Mouse (Mus musculus): ENCODE results near the gene Kitl. TPM values are rescaled to one million over a fixed set of nuclear protein-coding genes. Genes with fewer than 3 reads are reported as not detected.

Gene Kitl
- polyA plus RNA-seq, 1 experiment from 2014 or later, result 17.7 TPM

- DNase-seq (ENCODE audit: low spot score) (no peak), ATAC-seq (ENCODE audit: insufficient read depth, low FRiP score, low TSS enrichment) (no peak)
- peaks cover 10% of the 10 kb centered on the region for H3K27me3 ChIP-seq (ENCODE audit: control insufficient read depth, insufficient read depth, low read length)
- H3K36me3 ChIP-seq (ENCODE audit: control insufficient read depth, insufficient read depth, low read length), result no peaks in the 10 kb centered on the region
- no peak overlapping the region for H3K4me3 ChIP-seq (ENCODE audit: low read depth, low read length)
- no peak overlapping the region for H3K9ac ChIP-seq (ENCODE audit: low read length)
- H3K9me3 ChIP-seq (ENCODE audit: control insufficient read depth, low read length), result no peaks in the 10 kb centered on the region
- H3K4me2 ChIP-seq (ENCODE audit: low read depth), result no peak overlapping the region
- peaks cover 12% of the 10 kb centered on the region for H3K4me1 ChIP-seq (ENCODE audit: control insufficient read depth, insufficient read depth, low read length)
- WGBS, result 54% methylated on average over 17 of the region's 17 CpGs
- H3K27ac ChIP-seq (ENCODE audit: low read depth, low read length), result no peak overlapping the region
Observed at GRCm38 (mm10) chr10:100019246-100020195, 4.1 kb downstream of the Kitl start.

- Histone ChIP-seq H3K4me2 (ENCODE audit: low read depth) (no peak overlapping the region), H3K4me1 (ENCODE audit: control insufficient read depth, insufficient read depth, low read length) (peaks cover 8% of the 10 kb centered on the region), H3K27me3 (ENCODE audit: control insufficient read depth, insufficient read depth, low read length) (peaks cover 2% of the 10 kb centered on the region), H3K4me3 (ENCODE audit: low read depth, low read length) (no peak overlapping the region), H3K27ac (ENCODE audit: low read depth, low read length) (no peak overlapping the region), H3K9me3 (ENCODE audit: control insufficient read depth, low read length) (no peaks in the 10 kb centered on the region), H3K36me3 (ENCODE audit: control insufficient read depth, insufficient read depth, low read length) (no peaks in the 10 kb centered on the region), H3K9ac (ENCODE audit: low read length) (no peak overlapping the region)
- peak; percentile 29; the same call in 1 of the 2 replicates for ATAC-seq (ENCODE audit: insufficient read depth, low FRiP score, low TSS enrichment)
- DNase-seq (ENCODE audit: low spot score), result peak; percentile 22
- WGBS, result 25% methylated on average over 11 of the region's 11 CpGs
Observed at GRCm38 (mm10) chr10:100022090-100022834, 6.8 kb downstream of the Kitl start.

GRCm38 (mm10) chr10:100022835-100023093, 7.3 kb downstream of the Kitl start:
- Histone ChIP-seq H3K4me1 (ENCODE audit: control insufficient read depth, insufficient read depth, low read length) (peaks cover 3% of the 10 kb centered on the region), H3K4me2 (ENCODE audit: low read depth) (no peak overlapping the region), H3K27me3 (ENCODE audit: control insufficient read depth, insufficient read depth, low read length) (no peaks in the 10 kb centered on the region), H3K9ac (ENCODE audit: low read length) (no peak overlapping the region), H3K36me3 (ENCODE audit: control insufficient read depth, insufficient read depth, low read length) (no peaks in the 10 kb centered on the region), H3K9me3 (ENCODE audit: control insufficient read depth, low read length) (no peaks in the 10 kb centered on the region), H3K27ac (ENCODE audit: low read depth, low read length) (no peak overlapping the region), H3K4me3 (ENCODE audit: low read depth, low read length) (no peak overlapping the region)
- ATAC-seq (ENCODE audit: insufficient read depth, low FRiP score, low TSS enrichment), result no peak
- no peak for DNase-seq (ENCODE audit: low spot score)
- WGBS, result 44% methylated on average over 1 of the region's 1 CpGs

GRCm38 (mm10) chr10:100025665-100026064, 10.2 kb downstream of the Kitl start:
- 75% methylated on average over 8 of the region's 8 CpGs for WGBS
- Histone ChIP-seq H3K4me1 (ENCODE audit: control insufficient read depth, insufficient read depth, low read length) (no peaks in the 10 kb centered on the region), H3K27ac (ENCODE audit: low read depth, low read length) (no peak overlapping the region), H3K9ac (ENCODE audit: low read length) (no peak overlapping the region), H3K27me3 (ENCODE audit: control insufficient read depth, insufficient read depth, low read length) (no peaks in the 10 kb centered on the region), H3K9me3 (ENCODE audit: control insufficient read depth, low read length) (no peaks in the 10 kb centered on the region), H3K4me2 (ENCODE audit: low read depth) (no peak overlapping the region), H3K36me3 (ENCODE audit: control insufficient read depth, insufficient read depth, low read length) (no peaks in the 10 kb centered on the region), H3K4me3 (ENCODE audit: low read depth, low read length) (no peak overlapping the region)
- no peak for ATAC-seq (ENCODE audit: insufficient read depth, low FRiP score, low TSS enrichment)
- DNase-seq (ENCODE audit: low spot score), result no peak

GRCm38 (mm10) chr10:100026778-100027177, 11.3 kb downstream of the Kitl start:
- Histone ChIP-seq H3K27me3 (ENCODE audit: control insufficient read depth, insufficient read depth, low read length) (no peaks in the 10 kb centered on the region), H3K4me1 (ENCODE audit: control insufficient read depth, insufficient read depth, low read length) (no peaks in the 10 kb centered on the region; the same call in 1 of the 2 replicates), H3K9ac (ENCODE audit: low read length) (no peak overlapping the region), H3K4me3 (ENCODE audit: low read depth, low read length) (no peak overlapping the region), H3K4me2 (ENCODE audit: low read depth) (no peak overlapping the region), H3K9me3 (ENCODE audit: control insufficient read depth, low read length) (no peaks in the 10 kb centered on the region), H3K36me3 (ENCODE audit: control insufficient read depth, insufficient read depth, low read length) (no peaks in the 10 kb centered on the region), H3K27ac (ENCODE audit: low read depth, low read length) (no peak overlapping the region)
- no peak for DNase-seq (ENCODE audit: low spot score)
- ATAC-seq (ENCODE audit: insufficient read depth, low FRiP score, low TSS enrichment), result no peak
- WGBS, result 88% methylated on average over 1 of the region's 1 CpGs

GRCm38 (mm10) chr10:100030385-100030784, 15.0 kb downstream of the Kitl start:
- no peaks in the 10 kb centered on the region for H3K27me3 ChIP-seq (ENCODE audit: control insufficient read depth, insufficient read depth, low read length)
- no peak overlapping the region for H3K27ac ChIP-seq (ENCODE audit: low read depth, low read length)
- no peaks in the 10 kb centered on the region for H3K36me3 ChIP-seq (ENCODE audit: control insufficient read depth, insufficient read depth, low read length)
- WGBS, result 81% methylated on average over 5 of the region's 5 CpGs
- ATAC-seq (ENCODE audit: insufficient read depth, low FRiP score, low TSS enrichment) (no peak), DNase-seq (ENCODE audit: low spot score) (no peak)
- no peak overlapping the region for H3K4me3 ChIP-seq (ENCODE audit: low read depth, low read length)
- no peak overlapping the region for H3K4me2 ChIP-seq (ENCODE audit: low read depth)
- no peaks in the 10 kb centered on the region for H3K9me3 ChIP-seq (ENCODE audit: control insufficient read depth, low read length)
- no peak overlapping the region for H3K9ac ChIP-seq (ENCODE audit: low read length)
- no peaks in the 10 kb centered on the region; the same call in 1 of the 2 replicates for H3K4me1 ChIP-seq (ENCODE audit: control insufficient read depth, insufficient read depth, low read length)

- no peak for ATAC-seq (ENCODE audit: insufficient read depth, low FRiP score, low TSS enrichment)
- Histone ChIP-seq H3K4me3 (ENCODE audit: low read depth, low read length) (no peak overlapping the region), H3K9ac (ENCODE audit: low read length) (no peak overlapping the region), H3K9me3 (ENCODE audit: control insufficient read depth, low read length) (no peaks in the 10 kb centered on the region), H3K4me1 (ENCODE audit: control insufficient read depth, insufficient read depth, low read length) (no peaks in the 10 kb centered on the region; the same call in 1 of the 2 replicates), H3K27me3 (ENCODE audit: control insufficient read depth, insufficient read depth, low read length) (no peaks in the 10 kb centered on the region), H3K27ac (ENCODE audit: low read depth, low read length) (no peak overlapping the region), H3K4me2 (ENCODE audit: low read depth) (no peak overlapping the region), H3K36me3 (ENCODE audit: control insufficient read depth, insufficient read depth, low read length) (no peaks in the 10 kb centered on the region)
- DNase-seq (ENCODE audit: low spot score), result no peak
- WGBS, result 84% methylated on average over 12 of the region's 12 CpGs
Observed at GRCm38 (mm10) chr10:100030980-100031516, 15.6 kb downstream of the Kitl start.

GRCm38 (mm10) chr10:100031631-100032030, 16.2 kb downstream of the Kitl start:
- no peak for ATAC-seq (ENCODE audit: insufficient read depth, low FRiP score, low TSS enrichment)
- Histone ChIP-seq H3K9me3 (ENCODE audit: control insufficient read depth, low read length) (no peaks in the 10 kb centered on the region), H3K4me1 (ENCODE audit: control insufficient read depth, insufficient read depth, low read length) (no peaks in the 10 kb centered on the region; the same call in 1 of the 2 replicates), H3K9ac (ENCODE audit: low read length) (no peak overlapping the region), H3K27me3 (ENCODE audit: control insufficient read depth, insufficient read depth, low read length) (no peaks in the 10 kb centered on the region), H3K4me3 (ENCODE audit: low read depth, low read length) (no peak overlapping the region), H3K27ac (ENCODE audit: low read depth, low read length) (no peak overlapping the region), H3K4me2 (ENCODE audit: low read depth) (no peak overlapping the region), H3K36me3 (ENCODE audit: control insufficient read depth, insufficient read depth, low read length) (no peaks in the 10 kb centered on the region)
- no peak for DNase-seq (ENCODE audit: low spot score)
- 34% methylated on average over 11 of the region's 11 CpGs for WGBS

Data from neural tube, embryonic 11.5 days (tissue).